Mouse (Mus musculus) c-Kit-positive CD71-positive TER-119-positive erythroid progenitor cells, embryonic 14.5 days (primary cell): ENCODE data around the gene Btbd11.

Source experiments
- DNase-seq: peaks from one replicate; pipeline ENCODE4 v3.0.0-alpha.2; 2013; ENCODE audit warnings: low spot score

Btbd11 gene

GRCm38 (mm10) chr10:85522220-85522760 lies 135.7 kb downstream of the Btbd11 start:
- no peak for DNase-seq

- DNase-seq: no peak
Observed at GRCm38 (mm10) chr10:85525267-85526015, 138.8 kb downstream of the Btbd11 start.

- DNase-seq: no peak
Observed at GRCm38 (mm10) chr10:85526657-85527056, 140.0 kb downstream of the Btbd11 start.

- DNase-seq: no peak
Observed at GRCm38 (mm10) chr10:85527722-85528121, 141.1 kb downstream of the Btbd11 start.

- DNase-seq: no peak
Observed at GRCm38 (mm10) chr10:85533192-85533710, 146.6 kb downstream of the Btbd11 start.

GRCm38 (mm10) chr10:85538051-85538753 lies 151.6 kb downstream of the Btbd11 start:
- DNase-seq: no peak

GRCm38 (mm10) chr10:85539510-85540120 lies 153.0 kb downstream of the Btbd11 start:
- DNase-seq: no peak

- no peak for DNase-seq
Observed at GRCm38 (mm10) chr10:85540311-85541093, 153.9 kb downstream of the Btbd11 start.

- DNase-seq: no peak
Observed at GRCm38 (mm10) chr10:85541481-85541880, 154.9 kb downstream of the Btbd11 start.

GRCm38 (mm10) chr10:85541892-85542630 lies 155.4 kb downstream of the Btbd11 start:
- no peak for DNase-seq

GRCm38 (mm10) chr10:85543281-85543680 lies 156.7 kb downstream of the Btbd11 start:
- DNase-seq: no peak

- no peak for DNase-seq
Observed at GRCm38 (mm10) chr10:85544991-85545390, 158.4 kb downstream of the Btbd11 start.

GRCm38 (mm10) chr10:85555193-85555592 lies 168.6 kb downstream of the Btbd11 start:
- no peak for DNase-seq

GRCm38 (mm10) chr10:85561418-85561817 lies 174.8 kb downstream of the Btbd11 start:
- DNase-seq: no peak

- no peak for DNase-seq
Observed at GRCm38 (mm10) chr10:85571456-85571855, 184.8 kb downstream of the Btbd11 start.

GRCm38 (mm10) chr10:85572571-85572970 lies 186.0 kb downstream of the Btbd11 start:
- DNase-seq: no peak

GRCm38 (mm10) chr10:85577891-85578420 lies 191.3 kb downstream of the Btbd11 start:
- no peak for DNase-seq

- DNase-seq: no peak
Observed at GRCm38 (mm10) chr10:85578571-85579465, 192.2 kb downstream of the Btbd11 start.

- DNase-seq: no peak
Observed at GRCm38 (mm10) chr10:85587758-85588157, 201.1 kb downstream of the Btbd11 start.

- no peak for DNase-seq
Observed at GRCm38 (mm10) chr10:85590043-85590442, 203.4 kb downstream of the Btbd11 start.
